Mouse (Mus musculus): ENCODE data around the gene Nmb.
"Not testable (repeated sequence)": the region's sequence is repeated elsewhere in the genome, so short reads cannot be mapped to it uniquely, and the experiment has no call there.

The Nmb gene

GRCm38 (mm10) chr7:80904921-80905515, at the start of gene Nmb:
Gene Nmb (minus strand): TSS chr7:80905076.
- DNase-seq (ENCODE audit: low read depth, low spot score): peak; percentile 71

GRCm38 (mm10) chr7:80954251-80954650, 49.4 kb upstream of the Nmb start:
- no peak for DNase-seq (ENCODE audit: low read depth, low spot score)

GRCm38 (mm10) chr7:80952140-80952539, 47.3 kb upstream of the Nmb start:
- no peak for DNase-seq (ENCODE audit: low read depth, low spot score)

GRCm38 (mm10) chr7:80951461-80951860, 46.6 kb upstream of the Nmb start:
- no peak for DNase-seq (ENCODE audit: low read depth, low spot score)

- DNase-seq (ENCODE audit: low read depth, low spot score): peak; percentile 98
Observed at GRCm38 (mm10) chr7:80947445-80948350, 42.8 kb upstream of the Nmb start, which contains the start of gene Sec11a. Gene Sec11a (minus strand): TSS chr7:80947780.

- no peak for DNase-seq (ENCODE audit: low read depth, low spot score)
Observed at GRCm38 (mm10) chr7:80939808-80940207, 34.9 kb upstream of the Nmb start.

- DNase-seq (ENCODE audit: low read depth, low spot score): not testable (repeated sequence)
Observed at GRCm38 (mm10) chr7:80937304-80937666, 32.4 kb upstream of the Nmb start.

GRCm38 (mm10) chr7:80936617-80937303, 31.9 kb upstream of the Nmb start:
- not testable (repeated sequence) for DNase-seq (ENCODE audit: low read depth, low spot score)

GRCm38 (mm10) chr7:80935834-80936233, 31.0 kb upstream of the Nmb start:
- no peak for DNase-seq (ENCODE audit: low read depth, low spot score)

GRCm38 (mm10) chr7:80932777-80933176, 27.9 kb upstream of the Nmb start:
- DNase-seq (ENCODE audit: low read depth, low spot score): no peak

- DNase-seq (ENCODE audit: low read depth, low spot score): peak; percentile 31
Observed at GRCm38 (mm10) chr7:80931618-80932207, 26.8 kb upstream of the Nmb start.

- no peak for DNase-seq (ENCODE audit: low read depth, low spot score)
Observed at GRCm38 (mm10) chr7:80923165-80923564, 18.3 kb upstream of the Nmb start.

- no peak for DNase-seq (ENCODE audit: low read depth, low spot score)
Observed at GRCm38 (mm10) chr7:80919647-80920008, 14.8 kb upstream of the Nmb start.

GRCm38 (mm10) chr7:80918982-80919646, 14.2 kb upstream of the Nmb start:
- DNase-seq (ENCODE audit: low read depth, low spot score): no peak

- DNase-seq (ENCODE audit: low read depth, low spot score): no peak
Observed at GRCm38 (mm10) chr7:80917916-80918465, 13.1 kb upstream of the Nmb start.

GRCm38 (mm10) chr7:80912496-80912895, 7.6 kb upstream of the Nmb start:
- DNase-seq (ENCODE audit: low read depth, low spot score): no peak

- no peak for DNase-seq (ENCODE audit: low read depth, low spot score)
Observed at GRCm38 (mm10) chr7:80911053-80911452, 6.2 kb upstream of the Nmb start.

- DNase-seq (ENCODE audit: low read depth, low spot score): no peak
Observed at GRCm38 (mm10) chr7:80903625-80904422, 1.1 kb downstream of the Nmb start.

GRCm38 (mm10) chr7:80901541-80902274, 3.2 kb downstream of the Nmb start:
- no peak for DNase-seq (ENCODE audit: low read depth, low spot score)

All from brain, adult 2 months (tissue).